Mouse (Mus musculus) cerebellum, adult 2 months (tissue): ENCODE results near the gene Ifnar2.

Source experiments
- CTCF ChIP-seq: fragments of 200-500 bp; IDR thresholded peaks from 2 replicates; pipeline ENCODE4 v1.5.1; 2011; ENCODE audit warnings: low read depth, mild to moderate bottlenecking, control low read depth, low read length, moderate library complexity, borderline replicate concordance; ENCODE audit not compliant: insufficient read depth
- POLR2A ChIP-seq: fragments of 200-500 bp; IDR thresholded peaks from 2 replicates; pipeline ENCODE4 v1.6.1; 2011; ENCODE audit warnings: low read length, control low read depth, borderline replicate concordance; ENCODE audit not compliant: insufficient read depth

DNA sequence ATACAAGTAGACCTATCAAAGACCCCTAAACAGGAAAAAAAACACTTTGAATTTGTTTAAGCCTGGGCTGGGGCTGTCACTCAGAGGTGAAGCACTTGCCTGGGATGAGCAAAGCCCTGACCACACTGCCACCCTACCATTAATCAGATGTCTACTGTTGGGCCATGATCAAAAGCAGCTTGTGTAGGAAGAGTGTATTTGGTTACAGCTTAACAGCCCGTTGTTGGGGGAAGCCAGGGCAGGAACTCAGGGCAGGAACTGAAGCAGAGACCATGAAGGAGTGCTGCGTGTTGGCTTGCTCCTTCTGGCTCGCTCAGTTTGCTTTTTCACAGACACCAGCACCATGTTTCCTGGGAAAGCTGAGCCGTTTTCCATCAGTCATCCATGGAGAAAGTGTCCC is 54.0 kb downstream of the Ifnar2 start:
- TF ChIP-seq POLR2A: no peak
- TF ChIP-seq CTCF: no peak
